Mouse (Mus musculus): ENCODE data around the gene Pde10a.

Gene Pde10a

GRCm38 (mm10) chr17:8888105-8888504, 362.9 kb downstream of the Pde10a start:
- no peak for DNase-seq (ENCODE audit: low read depth, low spot score)

GRCm38 (mm10) chr17:8888639-8889038, 363.5 kb downstream of the Pde10a start:
- no peak for DNase-seq (ENCODE audit: low read depth, low spot score)

GRCm38 (mm10) chr17:8892193-8892985, 367.2 kb downstream of the Pde10a start:
- DNase-seq (ENCODE audit: low read depth, low spot score), result no peak

- no peak for DNase-seq (ENCODE audit: low read depth, low spot score)
These were observed 370.8 kb downstream of the Pde10a start for GRCm38 (mm10) chr17:8895991-8896390.

GRCm38 (mm10) chr17:8897749-8898148, 372.6 kb downstream of the Pde10a start:
- DNase-seq (ENCODE audit: low read depth, low spot score), result no peak

GRCm38 (mm10) chr17:8898221-8898620, 373.0 kb downstream of the Pde10a start:
- DNase-seq (ENCODE audit: low read depth, low spot score), result no peak

GRCm38 (mm10) chr17:8899212-8899611, 374.0 kb downstream of the Pde10a start:
- no peak for DNase-seq (ENCODE audit: low read depth, low spot score)

GRCm38 (mm10) chr17:8903555-8904283, 378.5 kb downstream of the Pde10a start:
- no peak for DNase-seq (ENCODE audit: low read depth, low spot score)

- DNase-seq (ENCODE audit: low read depth, low spot score), result no peak
These were observed 385.4 kb downstream of the Pde10a start for GRCm38 (mm10) chr17:8910571-8910970.

- no peak for DNase-seq (ENCODE audit: low read depth, low spot score)
These were observed 387.8 kb downstream of the Pde10a start for GRCm38 (mm10) chr17:8912933-8913332.

- DNase-seq (ENCODE audit: low read depth, low spot score), result no peak
These were observed 390.5 kb downstream of the Pde10a start for GRCm38 (mm10) chr17:8915693-8916092.

GRCm38 (mm10) chr17:8923074-8923473, 397.9 kb downstream of the Pde10a start:
- DNase-seq (ENCODE audit: low read depth, low spot score), result no peak

GRCm38 (mm10) chr17:8923727-8924126, 398.6 kb downstream of the Pde10a start:
- no peak for DNase-seq (ENCODE audit: low read depth, low spot score)

GRCm38 (mm10) chr17:8925819-8926383, 400.7 kb downstream of the Pde10a start:
- DNase-seq (ENCODE audit: low read depth, low spot score), result no peak

GRCm38 (mm10) chr17:8928560-8928959, 403.4 kb downstream of the Pde10a start:
- no peak for DNase-seq (ENCODE audit: low read depth, low spot score)

GRCm38 (mm10) chr17:8929636-8930035, 404.5 kb downstream of the Pde10a start:
- DNase-seq (ENCODE audit: low read depth, low spot score), result no peak

- no peak for DNase-seq (ENCODE audit: low read depth, low spot score)
These were observed 410.4 kb downstream of the Pde10a start for GRCm38 (mm10) chr17:8935604-8936003.

GRCm38 (mm10) chr17:8936603-8937002, 411.4 kb downstream of the Pde10a start:
- no peak for DNase-seq (ENCODE audit: low read depth, low spot score)

- DNase-seq (ENCODE audit: low read depth, low spot score), result no peak
These were observed 426.4 kb downstream of the Pde10a start for GRCm38 (mm10) chr17:8951588-8951987.

- DNase-seq (ENCODE audit: low read depth, low spot score), result no peak
These were observed 427.8 kb downstream of the Pde10a start for GRCm38 (mm10) chr17:8952951-8953350.

- no peak for DNase-seq (ENCODE audit: low read depth, low spot score)
These were observed 433.0 kb downstream of the Pde10a start for GRCm38 (mm10) chr17:8958125-8958524.

GRCm38 (mm10) chr17:8960386-8960785, 435.2 kb downstream of the Pde10a start:
- DNase-seq (ENCODE audit: low read depth, low spot score), result no peak

- DNase-seq (ENCODE audit: low read depth, low spot score), result no peak
These were observed 435.9 kb downstream of the Pde10a start for GRCm38 (mm10) chr17:8961097-8961496.
